Mouse (Mus musculus) hindbrain, embryonic 15.5 days (tissue): ENCODE results near the gene Eef1e1. TPM values are rescaled to one million over a fixed set of nuclear protein-coding genes. Genes with fewer than 3 reads are reported as not detected.

Experiments
- ATAC-seq: fragments of 200-750 bp; cut with Nextera tagmentation; 2 replicates; pipeline ENCODE4 v1.8.0; 2017; ENCODE audit warnings: low read depth, moderate number of reproducible peaks, moderate TSS enrichment; ENCODE audit not compliant: low FRiP score
- H3K27ac ChIP-seq: fragments of 300-500 bp; sonication (generic); replicated peaks from 2 replicates; pipeline ENCODE4 v1.5.1; 2015; ENCODE audit warnings: mild to moderate bottlenecking, inconsistent platforms
- H3K27me3 ChIP-seq: fragments of 300-500 bp; sonication (generic); 2 replicates; pipeline ENCODE4 v1.6.1; 2015; ENCODE audit warnings: control low read depth, inconsistent platforms
- H3K36me3 ChIP-seq: fragments of 300-500 bp; sonication (generic); 2 replicates; pipeline ENCODE4 v1.6.1; 2015; ENCODE audit warnings: control low read depth, inconsistent platforms
- H3K4me1 ChIP-seq: fragments of 300-500 bp; sonication (generic); replicated peaks from 2 replicates; pipeline ENCODE4 v1.6.1; 2015; ENCODE audit warnings: control low read depth, inconsistent platforms
- H3K4me2 ChIP-seq: fragments of 300-500 bp; sonication (generic); 2 replicates; pipeline ENCODE4 v1.6.1; 2015; ENCODE audit warnings: moderate library complexity, mild to moderate bottlenecking, inconsistent platforms
- H3K4me3 ChIP-seq: fragments of 300-500 bp; sonication (generic); 2 replicates; pipeline ENCODE4 v1.5.1; 2015; ENCODE audit warnings: mild to moderate bottlenecking, inconsistent platforms
- H3K9ac ChIP-seq: fragments of 300-500 bp; sonication (generic); 2 replicates; pipeline ENCODE4 v1.6.1; 2015; ENCODE audit warnings: inconsistent platforms
- H3K9me3 ChIP-seq: fragments of 300-500 bp; sonication (generic); 2 replicates; pipeline ENCODE4 v1.6.1; 2016; ENCODE audit warnings: control low read depth, inconsistent platforms
- WGBS: fragments of 180-500 bp; shearing (Covaris S2); methylation state at CpG from one replicate; pipeline ENCODE4 v1.1.7; 2015; 5-methylcytosine and 5-hydroxymethylcytosine counted together
- polyA plus RNA-seq: library from polyadenylated mRNA; unstranded; fragments of >200 nt; fragmentation: Nextera tagmentation; extraction: Ambion mirVana; gene quantifications from 2 replicates; pipeline ENCODE4 v1.2.1, GENCODE M21; 2015

Gene Eef1e1
- polyA plus RNA-seq, 1 experiment from 2014 or later: 106 TPM

DNA sequence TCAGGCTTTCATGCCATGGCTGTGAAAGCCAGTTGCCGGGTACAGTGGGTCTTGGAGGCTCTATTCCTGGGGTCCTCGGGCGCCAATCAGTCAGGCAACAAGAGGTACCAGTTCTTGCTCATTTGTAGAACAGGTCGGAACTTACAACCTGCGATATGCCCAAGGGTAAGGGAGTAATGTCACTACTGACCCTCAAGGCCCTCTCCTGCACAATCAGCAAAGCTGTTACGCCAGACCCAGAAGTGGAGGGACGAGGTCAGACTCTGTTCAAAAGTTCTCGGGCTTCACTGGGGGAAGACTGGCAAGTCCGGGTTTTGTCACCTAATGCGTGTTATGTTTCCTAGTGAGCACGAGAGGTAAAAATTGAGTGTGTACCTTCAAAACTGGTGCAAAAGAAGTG is 58.0 kb downstream of the Eef1e1 start:
- H3K27me3 ChIP-seq: no peaks in the 10 kb centered on the region
- H3K27ac ChIP-seq: no peak overlapping the region
- no peak overlapping the region for H3K9ac ChIP-seq
- no peak overlapping the region for H3K4me2 ChIP-seq
- H3K36me3 ChIP-seq: no peaks in the 10 kb centered on the region
- 85% methylated on average over 11 of the region's 11 CpGs for WGBS
- H3K4me3 ChIP-seq: no peak overlapping the region
- no peaks in the 10 kb centered on the region for H3K9me3 ChIP-seq
- H3K4me1 ChIP-seq: no peaks in the 10 kb centered on the region
- no peak for ATAC-seq

DNA sequence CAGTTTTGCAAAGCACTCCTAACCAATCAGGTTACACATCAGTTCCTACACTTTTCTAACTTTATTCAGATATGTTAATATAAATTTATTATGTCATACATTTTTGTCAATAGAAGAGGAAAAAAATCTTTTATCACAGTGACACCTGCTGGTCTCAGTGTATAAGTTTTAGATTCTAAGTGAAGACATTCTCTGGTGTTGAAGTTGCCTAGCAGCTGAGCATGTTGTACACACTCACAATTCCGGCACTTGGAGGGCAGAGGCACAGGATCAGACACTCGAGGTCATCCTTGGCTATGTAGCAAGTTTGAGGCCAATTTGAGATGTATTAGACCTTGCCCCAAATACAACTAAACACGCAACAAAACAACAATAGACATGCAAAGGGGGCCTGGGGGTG is 61.8 kb downstream of the Eef1e1 start:
- H3K27me3 ChIP-seq: no peaks in the 10 kb centered on the region
- no peaks in the 10 kb centered on the region for H3K9me3 ChIP-seq
- 60% methylated on average over 3 of the region's 3 CpGs for WGBS
- no peak overlapping the region for H3K4me2 ChIP-seq
- ATAC-seq: no peak
- no peak overlapping the region for H3K27ac ChIP-seq
- H3K9ac ChIP-seq: no peak overlapping the region
- no peaks in the 10 kb centered on the region for H3K36me3 ChIP-seq
- no peak overlapping the region for H3K4me3 ChIP-seq
- no peaks in the 10 kb centered on the region for H3K4me1 ChIP-seq

DNA sequence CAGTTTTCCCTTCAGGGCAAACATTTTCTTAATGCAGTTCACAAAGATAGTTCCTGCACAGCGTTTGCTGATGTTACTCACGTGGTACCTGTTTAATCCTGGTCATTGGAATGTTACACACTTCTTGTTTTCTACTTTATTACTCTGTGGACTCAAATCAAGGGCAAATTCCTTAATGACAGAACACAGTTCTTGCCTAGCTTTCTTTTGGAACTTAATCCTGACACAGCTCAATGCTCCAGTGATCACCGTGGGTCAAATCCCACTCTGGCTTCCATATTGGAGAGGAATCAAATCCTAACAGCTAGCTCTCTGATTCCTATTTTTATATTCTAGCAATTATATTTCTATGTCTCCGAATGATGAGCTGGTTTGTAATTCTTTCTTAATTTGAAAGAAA is 62.4 kb downstream of the Eef1e1 start:
- 85% methylated on average over 4 of the region's 4 CpGs for WGBS
- Histone ChIP-seq H3K27ac (no peak overlapping the region), H3K4me3 (no peak overlapping the region), H3K36me3 (no peaks in the 10 kb centered on the region), H3K4me1 (no peaks in the 10 kb centered on the region), H3K27me3 (no peaks in the 10 kb centered on the region), H3K4me2 (no peak overlapping the region), H3K9ac (no peak overlapping the region), H3K9me3 (no peaks in the 10 kb centered on the region)
- no peak for ATAC-seq

Other genes starting within 250 kb of the Eef1e1 start
- 89.2 and 92.6 TPM in 2 replicates for gene Txndc5, start 130.2 kb downstream of the Eef1e1 start, polyA plus RNA-seq
- gene Bloc1s5, start 23.9 kb downstream of the Eef1e1 start, polyA plus RNA-seq: 20.5 and 20.8 TPM in 2 replicates